Mouse (Mus musculus): ENCODE data around the gene Pemt.
"Not testable (repeated sequence)": the region's sequence is repeated elsewhere in the genome, so short reads cannot be mapped to it uniquely, and the experiment has no call there.

Gene Pemt

GRCm38 (mm10) chr11:59948401-59948767 is 97.9 kb downstream of the Pemt start:
- DNase-seq (ENCODE audit: low read depth, low spot score): peak; percentile 33

- peak; percentile 84 for DNase-seq (ENCODE audit: low read depth, low spot score)
Observed at GRCm38 (mm10) chr11:59947752-59948400, 98.4 kb downstream of the Pemt start, which contains the start of gene Med9. Gene Med9 (plus strand): TSS chr11:59948206.

GRCm38 (mm10) chr11:59944855-59945254 is 101.4 kb downstream of the Pemt start:
- not testable (repeated sequence) for DNase-seq (ENCODE audit: low read depth, low spot score)

DNA sequence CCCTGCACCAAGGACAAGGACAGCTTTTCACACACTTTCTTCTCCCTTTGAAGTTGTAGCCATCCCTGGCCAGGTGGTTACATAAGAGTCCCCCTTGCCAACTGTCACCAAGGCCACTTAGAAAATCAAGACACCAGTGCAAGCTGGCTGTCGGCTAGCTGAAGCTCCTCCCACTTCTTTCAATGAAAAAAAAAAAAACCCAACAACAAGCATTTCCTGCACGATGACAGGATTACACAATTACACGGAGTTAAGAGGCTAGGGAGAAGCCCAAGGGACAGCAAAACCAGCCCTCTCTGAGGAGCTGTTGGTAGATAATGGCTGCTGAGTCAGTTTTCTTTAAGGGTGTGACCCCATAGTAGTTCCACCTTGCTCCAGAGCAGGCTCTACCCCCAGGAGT is 104.9 kb downstream of the Pemt start:
- peak; percentile 31 for DNase-seq (ENCODE audit: low read depth, low spot score)

GRCm38 (mm10) chr11:59940645-59941044 is 105.6 kb downstream of the Pemt start:
- no peak for DNase-seq (ENCODE audit: low read depth, low spot score)

- no peak for DNase-seq (ENCODE audit: low read depth, low spot score)
Observed at GRCm38 (mm10) chr11:59939821-59940220, 106.5 kb downstream of the Pemt start.

DNA sequence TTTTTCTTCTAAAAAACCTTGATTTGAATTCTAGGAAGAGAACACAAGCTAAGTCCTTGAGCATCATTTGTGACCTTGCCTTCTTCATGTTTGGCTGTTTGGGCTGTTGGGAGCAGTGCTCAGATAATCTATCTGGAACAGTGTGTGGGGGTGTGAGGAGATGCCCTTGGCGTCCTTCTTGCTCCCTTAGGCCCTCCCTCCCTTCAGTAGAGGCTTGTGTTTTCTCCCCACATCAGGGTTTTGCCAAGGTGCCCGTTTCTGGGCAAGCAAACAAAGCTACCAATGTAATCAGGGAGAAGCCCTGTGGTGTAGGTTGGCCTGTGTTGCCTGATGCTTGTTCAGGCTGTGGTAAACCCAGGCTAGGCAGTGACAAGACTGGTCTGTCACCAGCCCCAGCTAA is 108.7 kb downstream of the Pemt start:
- no peak for DNase-seq (ENCODE audit: low read depth, low spot score)

GRCm38 (mm10) chr11:59937023-59937422 is 109.3 kb downstream of the Pemt start:
- no peak for DNase-seq (ENCODE audit: low read depth, low spot score)

DNA sequence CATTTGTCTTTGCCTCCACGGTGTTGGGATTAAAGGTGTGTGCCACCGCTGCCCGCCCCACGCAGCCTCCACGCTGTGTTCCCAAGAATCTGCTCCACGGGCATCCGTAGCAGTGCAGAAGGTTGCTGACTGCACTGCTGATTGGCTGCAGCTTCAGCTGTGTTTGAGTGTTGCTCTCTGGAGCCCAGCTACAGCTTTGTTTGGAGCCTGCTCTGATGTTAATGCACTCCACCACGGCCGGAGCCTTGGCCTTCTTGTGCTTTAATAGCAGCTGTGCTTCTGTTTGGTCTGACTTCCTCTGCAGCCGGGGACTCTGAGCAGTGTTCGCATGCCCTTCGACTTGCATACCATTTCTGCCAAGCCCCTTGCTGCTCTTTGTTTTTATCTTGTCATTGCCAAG is 112.3 kb downstream of the Pemt start:
- DNase-seq (ENCODE audit: low read depth, low spot score): no peak

DNA sequence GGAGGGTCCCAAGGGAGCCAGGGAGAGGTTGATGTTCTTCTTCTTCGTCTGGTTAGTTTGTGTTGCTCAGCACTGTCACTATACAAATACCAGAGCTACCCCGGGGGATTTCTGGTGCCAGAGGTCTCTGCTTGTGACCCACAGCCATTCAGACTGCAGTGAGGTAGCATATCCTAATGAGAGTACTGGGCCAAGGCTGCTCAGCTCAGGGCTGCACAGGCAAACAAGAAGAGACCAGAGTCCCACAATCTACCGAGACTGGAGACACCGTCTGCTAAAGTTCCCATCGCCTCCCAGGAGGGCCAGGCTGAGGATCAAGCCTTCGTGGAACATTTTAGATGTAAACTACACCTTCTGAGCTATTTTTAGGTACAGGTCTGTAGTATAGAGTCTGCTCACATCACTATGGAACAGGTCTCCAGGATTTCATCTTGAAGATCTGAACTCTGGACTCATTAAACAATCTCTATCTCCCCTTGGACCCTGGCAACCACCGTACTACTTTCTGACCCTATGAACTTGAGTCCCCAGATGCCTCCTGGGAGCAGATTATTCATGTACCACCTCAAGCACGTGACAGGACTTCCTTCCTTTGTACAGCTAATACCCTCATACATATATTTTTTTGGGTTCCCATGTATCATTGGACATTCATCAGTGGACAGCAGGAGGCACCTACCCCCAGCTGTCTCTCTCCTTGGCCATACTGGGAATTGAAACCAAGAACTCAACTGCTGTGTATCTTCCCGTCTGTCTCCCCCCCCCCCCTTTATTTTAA is 113.5 kb downstream of the Pemt start:
- no peak for DNase-seq (ENCODE audit: low read depth, low spot score)

- DNase-seq (ENCODE audit: low read depth, low spot score): no peak
Observed at GRCm38 (mm10) chr11:59930031-59930430, 116.3 kb downstream of the Pemt start.

DNA sequence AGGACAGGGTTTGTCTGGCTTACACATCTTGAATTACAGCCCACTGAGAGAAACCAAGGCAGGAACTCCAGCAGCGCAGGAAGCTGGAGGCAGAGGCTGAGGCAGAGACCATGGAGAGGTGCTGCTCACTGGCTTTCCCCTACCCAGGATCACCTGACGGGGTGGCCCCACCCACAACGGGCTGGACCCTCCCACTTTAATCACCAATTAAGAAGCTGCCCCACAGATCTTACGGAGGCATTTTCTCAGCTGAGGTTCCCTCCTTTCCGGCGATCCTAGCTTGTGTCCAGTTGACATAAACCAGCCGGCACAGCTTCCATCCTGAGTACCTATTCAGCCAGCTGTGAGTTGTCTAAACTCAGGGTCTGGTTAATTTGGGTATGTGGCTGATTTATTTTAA is 125.0 kb downstream of the Pemt start:
- DNase-seq (ENCODE audit: low read depth, low spot score): peak; percentile 49

Data from c-Kit-negative CD71-positive TER-119-positive erythroid progenitor cells, embryonic 14.5 days (primary cell).